Mouse (Mus musculus): ENCODE measurements around the gene Gm13420.

The Gm13420 gene

GRCm38 (mm10) chr2:29702189-29702588 lies 49.3 kb downstream of the Gm13420 start:
- no peak for DNase-seq (ENCODE audit: low read depth, low spot score)

DNA sequence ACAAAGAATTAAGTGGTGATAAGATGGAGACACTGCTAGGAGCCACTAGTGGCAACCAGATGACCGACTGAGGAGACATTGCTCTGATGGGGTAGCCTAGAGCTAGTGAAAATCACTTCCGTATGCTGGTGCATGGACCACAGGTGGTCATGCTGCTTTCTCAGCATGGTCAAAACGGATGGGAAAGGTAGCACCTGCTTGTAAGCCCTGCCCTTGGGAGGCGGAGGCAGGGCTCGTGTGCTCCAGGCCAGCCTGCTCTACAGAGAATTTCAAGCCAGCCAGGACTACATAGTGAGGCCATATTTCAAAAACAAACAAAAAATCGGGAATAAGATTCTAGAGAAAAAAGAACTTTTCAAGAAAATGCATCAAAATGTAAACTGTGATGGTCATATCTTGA lies 50.1 kb downstream of the Gm13420 start:
- DNase-seq (ENCODE audit: low read depth, low spot score) = no peak

GRCm38 (mm10) chr2:29700898-29701297 lies 50.6 kb downstream of the Gm13420 start:
- DNase-seq (ENCODE audit: low read depth, low spot score) = no peak

- DNase-seq (ENCODE audit: low read depth, low spot score) = no peak
These were observed 52.8 kb downstream of the Gm13420 start for GRCm38 (mm10) chr2:29698421-29699290.

DNA sequence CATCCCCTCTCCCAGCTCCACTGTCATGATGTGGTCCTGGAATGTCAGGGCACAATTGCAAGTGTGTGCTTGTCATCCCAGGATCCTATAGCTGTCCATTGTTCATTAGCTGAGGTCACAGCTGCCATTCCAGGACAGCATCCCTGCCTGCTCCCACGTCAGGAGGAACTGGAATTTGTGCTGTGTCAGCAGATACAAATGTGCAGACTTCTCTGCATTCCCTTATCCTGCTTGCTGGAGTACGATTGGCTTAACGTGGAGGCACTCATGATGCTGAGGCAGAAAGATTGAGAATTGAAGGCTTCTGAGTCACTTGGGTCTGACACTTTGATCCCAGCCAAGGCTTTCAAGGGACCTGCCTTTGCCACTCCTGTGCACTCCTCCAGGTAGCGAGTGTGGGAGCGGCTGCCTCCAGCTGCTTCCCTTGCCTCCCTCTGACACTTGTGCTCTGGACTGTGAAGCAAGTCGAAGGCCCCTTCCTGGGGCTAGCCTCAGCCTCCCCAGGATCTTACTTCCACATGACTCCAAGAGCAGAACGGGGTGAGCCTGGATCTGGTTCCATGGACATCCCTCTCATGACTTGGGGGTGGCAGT lies 55.2 kb downstream of the Gm13420 start:
- no peak for DNase-seq (ENCODE audit: low read depth, low spot score)

Data from WW6 (cell line).